Mouse (Mus musculus): Measurements from ENCODE around the gene Tdgf1.

Gene Tdgf1

DNA sequence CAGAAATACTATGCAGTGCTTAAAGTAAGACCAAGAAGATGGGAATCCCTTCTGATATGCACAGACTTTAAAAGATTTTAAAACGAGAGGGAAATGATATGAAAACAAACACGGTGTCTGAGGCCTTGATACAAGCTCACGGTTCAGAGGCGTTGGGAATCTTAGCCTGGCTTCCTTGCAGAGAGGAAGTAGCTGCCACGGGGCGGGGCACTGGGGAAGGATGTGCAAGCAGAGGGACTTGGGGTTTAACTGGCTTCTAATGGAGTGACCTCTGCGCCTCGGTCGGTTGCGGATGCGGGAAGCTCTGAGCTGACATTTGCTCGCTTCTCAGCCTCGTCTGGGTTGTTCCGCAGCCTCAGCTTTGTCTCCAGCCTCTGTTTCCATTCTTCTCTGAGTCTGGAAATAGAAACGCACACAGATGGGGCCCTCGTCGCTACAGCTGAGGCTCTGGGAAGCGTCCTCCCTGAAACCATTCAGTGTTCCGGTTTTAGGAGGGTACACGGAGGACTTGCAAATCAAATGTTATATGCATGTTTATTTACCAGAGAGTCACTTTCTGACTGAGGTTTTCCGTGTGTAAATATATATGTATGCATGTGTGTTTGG is 31.2 kb downstream of the Tdgf1 start:
- no peak for DNase-seq (ENCODE audit: extremely low spot score, low spot score)

DNA sequence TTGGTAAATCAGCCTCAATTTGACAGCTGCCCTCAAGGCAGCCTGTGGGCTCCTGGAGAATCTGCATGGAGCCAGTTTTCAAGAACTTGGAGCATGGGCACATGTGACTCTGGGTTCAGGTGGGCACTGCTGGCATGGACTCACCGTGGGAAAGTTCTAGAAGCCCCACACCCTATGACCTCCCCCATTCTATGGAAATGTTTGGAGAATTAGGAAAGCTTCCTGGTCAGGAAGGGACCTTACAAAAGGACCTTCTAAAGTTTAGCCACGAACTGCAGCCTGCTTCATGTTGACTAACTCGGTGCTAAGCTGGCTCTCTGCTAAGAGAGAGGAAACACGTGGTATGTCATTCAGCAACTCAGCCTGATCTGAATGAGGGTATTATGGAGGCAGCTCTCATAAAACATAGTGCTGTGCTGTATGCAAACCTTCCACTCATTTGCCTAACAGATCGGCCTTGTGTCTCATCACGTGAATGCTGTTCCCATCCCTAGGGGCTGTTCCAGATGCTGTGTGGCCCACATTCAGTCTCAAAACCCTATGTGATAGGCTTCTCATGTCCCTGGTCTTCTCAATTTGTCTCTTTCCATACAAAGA is 36.5 kb downstream of the Tdgf1 start:
- no peak for DNase-seq (ENCODE audit: extremely low spot score, low spot score)

GRCm38 (mm10) chr9:110908631-110909016 is 37.3 kb downstream of the Tdgf1 start:
- DNase-seq (ENCODE audit: extremely low spot score, low spot score), result no peak

GRCm38 (mm10) chr9:110907838-110908630 is 37.9 kb downstream of the Tdgf1 start:
- DNase-seq (ENCODE audit: extremely low spot score, low spot score), result no peak

DNA sequence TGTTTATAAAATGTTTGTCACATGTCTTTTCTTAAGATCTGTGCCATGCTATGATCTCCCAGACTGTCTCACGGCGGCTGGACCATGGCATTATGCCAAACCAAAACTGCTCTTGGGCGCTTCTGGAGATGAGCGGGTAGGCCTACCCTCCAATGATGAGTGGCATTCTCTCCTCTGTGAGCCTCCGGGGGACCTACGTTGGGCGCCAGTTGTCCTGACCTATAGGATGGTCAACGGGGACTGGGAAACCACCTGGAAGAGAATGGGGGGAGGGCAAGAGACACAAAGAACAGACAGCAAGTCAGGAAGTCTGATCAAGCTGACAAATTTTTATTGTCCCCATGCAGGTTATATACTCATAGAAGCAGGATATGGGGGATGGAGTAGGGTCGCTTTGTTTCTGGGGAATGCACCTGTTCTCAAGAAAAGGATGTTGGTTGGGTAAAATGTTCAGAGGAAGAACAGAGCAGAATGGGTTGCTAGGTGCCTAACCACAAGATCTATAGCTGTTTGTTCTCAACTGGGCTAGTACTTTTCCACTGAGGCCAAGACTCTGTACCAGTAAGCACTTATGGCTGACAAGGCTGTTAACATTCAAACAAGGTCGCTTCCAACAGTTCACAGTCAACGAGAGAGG is 38.6 kb downstream of the Tdgf1 start:
- no peak for DNase-seq (ENCODE audit: extremely low spot score, low spot score)

DNA sequence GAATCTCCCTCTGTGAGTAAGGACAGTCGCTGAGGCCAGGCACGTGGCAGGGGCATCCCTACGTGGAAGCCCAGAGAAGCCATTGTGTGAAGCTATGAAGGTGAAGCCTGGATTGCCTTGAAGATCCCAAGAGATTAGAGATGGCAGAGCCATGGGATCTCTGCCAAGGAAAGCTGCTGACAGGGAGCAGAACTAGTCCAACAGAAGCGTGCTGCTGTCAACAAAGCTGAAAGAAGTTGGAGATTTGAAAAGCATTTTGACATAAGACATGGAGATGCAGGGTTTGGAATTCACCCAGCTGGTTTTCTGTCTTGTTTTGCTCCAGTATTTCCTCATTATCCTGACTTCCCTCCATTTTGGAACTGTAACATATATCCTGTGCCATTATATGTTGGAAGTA is 43.7 kb downstream of the Tdgf1 start:
- no peak for DNase-seq (ENCODE audit: extremely low spot score, low spot score)

- DNase-seq (ENCODE audit: extremely low spot score, low spot score), result no peak
Observed at GRCm38 (mm10) chr9:110901204-110901603, 44.8 kb downstream of the Tdgf1 start.

DNA sequence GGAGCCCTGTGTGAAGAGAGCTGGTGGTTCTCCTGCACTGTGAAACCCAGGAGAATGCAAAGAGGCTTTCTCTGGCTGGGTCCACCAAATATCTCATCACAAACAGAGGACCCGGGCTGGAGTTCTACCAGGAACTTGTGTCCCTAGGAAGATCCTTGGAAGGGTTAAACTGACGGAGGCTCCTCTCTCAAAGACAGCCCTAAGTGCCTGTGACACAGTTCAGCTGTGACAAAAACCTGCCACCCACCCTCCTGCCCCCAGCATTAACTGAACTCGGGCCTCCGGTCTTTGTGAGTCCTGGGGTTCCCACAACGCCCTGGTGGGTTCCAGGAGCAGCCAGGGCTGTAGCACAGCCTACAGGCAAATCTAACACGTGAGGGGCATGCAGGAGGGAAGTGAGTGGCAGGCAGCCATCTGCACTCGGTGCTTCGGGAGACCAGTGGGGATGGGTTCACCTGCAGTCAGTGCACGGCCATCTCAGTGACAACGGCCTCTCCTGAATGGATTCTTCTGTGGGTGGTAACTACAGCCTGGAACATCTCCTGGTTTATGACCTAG is 46.4 kb downstream of the Tdgf1 start:
- no peak for DNase-seq (ENCODE audit: extremely low spot score, low spot score)

DNA sequence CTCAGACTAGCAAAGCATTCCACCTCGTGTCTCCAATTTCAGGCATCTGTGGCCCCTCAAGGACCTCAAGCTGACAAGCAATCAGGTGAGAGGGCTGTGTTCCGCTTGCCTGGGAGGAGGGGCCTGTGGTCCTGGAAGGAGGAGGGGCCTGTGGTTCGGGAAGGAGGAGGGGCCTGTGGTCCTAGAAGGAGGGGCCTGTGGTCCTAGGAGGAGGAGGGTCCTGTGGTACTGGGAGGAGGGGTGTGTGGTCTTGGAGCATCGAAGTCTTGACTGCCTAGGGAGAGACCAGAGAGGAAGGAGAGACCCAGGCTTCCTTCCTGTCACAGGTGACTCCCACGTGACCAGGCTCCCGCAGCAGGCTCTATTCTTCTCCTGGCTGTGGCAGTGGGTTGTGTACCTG is 49.4 kb downstream of the Tdgf1 start:
- DNase-seq (ENCODE audit: extremely low spot score, low spot score), result no peak

GRCm38 (mm10) chr9:110895994-110896393 is 50.0 kb downstream of the Tdgf1 start:
- DNase-seq (ENCODE audit: extremely low spot score, low spot score), result no peak

DNA sequence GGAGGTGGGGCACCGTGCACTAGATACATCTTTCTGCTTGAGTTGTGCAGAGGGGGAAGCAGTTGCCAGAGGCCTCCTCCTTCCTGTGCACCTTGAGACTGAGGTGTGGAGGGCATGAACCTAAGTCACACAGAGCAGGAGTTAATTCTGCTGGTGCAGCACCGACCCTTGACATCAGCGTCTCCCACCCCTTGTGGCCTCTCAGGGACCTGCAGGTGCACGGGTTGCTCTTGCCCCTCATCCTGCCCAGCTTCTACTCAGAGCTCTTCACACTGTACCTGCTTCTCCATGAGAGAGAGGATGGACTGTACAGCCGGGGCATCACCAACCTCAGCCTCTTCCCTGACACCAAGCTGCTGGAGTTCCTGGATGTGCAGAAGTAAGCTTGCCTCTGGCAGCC is 50.5 kb downstream of the Tdgf1 start:
- no peak for DNase-seq (ENCODE audit: extremely low spot score, low spot score)

- DNase-seq (ENCODE audit: extremely low spot score, low spot score), result no peak
Observed at GRCm38 (mm10) chr9:110893429-110893828, 52.5 kb downstream of the Tdgf1 start.

DNA sequence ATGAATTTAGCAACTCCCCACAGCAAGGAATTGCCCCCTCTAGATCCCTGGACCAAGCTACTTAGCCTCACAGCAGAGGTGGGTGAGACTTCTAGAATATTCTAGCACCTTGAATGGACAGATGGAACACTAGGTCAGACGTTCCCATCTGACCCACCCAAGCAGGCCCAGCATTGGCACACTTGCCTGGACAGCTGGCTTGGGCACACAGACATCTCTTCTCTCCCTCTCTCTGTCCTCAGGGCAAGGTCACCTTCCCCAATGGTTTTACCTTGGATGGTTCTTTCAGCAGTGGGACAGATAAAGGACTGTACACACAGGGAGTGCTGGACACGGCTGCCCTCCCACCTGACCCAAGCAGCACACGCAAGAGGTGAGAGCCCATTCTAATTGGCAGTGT is 53.4 kb downstream of the Tdgf1 start:
- no peak for DNase-seq (ENCODE audit: extremely low spot score, low spot score)

GRCm38 (mm10) chr9:110891077-110891828 is 54.7 kb downstream of the Tdgf1 start:
- DNase-seq (ENCODE audit: extremely low spot score, low spot score), result no peak

DNA sequence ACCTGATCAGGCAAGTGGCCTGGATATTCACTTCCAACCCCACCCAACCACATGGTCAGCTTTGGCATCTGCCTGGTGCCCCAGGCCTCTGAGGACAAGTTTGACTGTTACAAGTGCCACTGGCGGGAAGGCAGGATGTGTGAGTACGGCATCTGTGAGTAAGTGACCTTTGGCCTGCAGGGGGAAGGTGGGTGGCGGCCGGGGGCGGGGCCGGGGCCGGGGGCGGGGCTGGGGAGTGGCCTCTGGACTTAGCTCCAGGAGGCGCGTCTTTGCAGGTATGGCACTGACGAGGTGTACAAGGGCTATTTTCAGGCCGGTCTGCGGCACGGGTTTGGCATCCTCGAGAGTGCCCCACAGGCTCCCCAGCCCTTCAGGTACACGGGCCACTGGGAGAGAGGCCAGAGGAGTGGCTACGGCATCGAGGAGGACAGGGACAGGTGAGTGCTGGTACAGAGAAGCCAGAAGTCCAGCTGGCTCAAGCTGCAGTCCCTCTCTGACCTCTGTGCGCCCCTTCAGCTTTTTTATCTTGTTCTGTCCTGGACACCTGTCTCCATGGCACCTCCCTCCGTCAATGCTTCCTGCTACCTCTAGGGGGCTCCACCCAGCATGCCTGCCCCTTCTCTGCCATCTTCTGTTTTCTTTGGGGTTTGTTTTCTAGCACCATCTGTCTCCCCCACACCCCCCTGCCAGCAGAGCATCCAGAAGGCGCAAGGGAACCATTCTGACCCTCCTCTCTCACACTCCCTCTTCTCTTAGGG is 55.8 kb downstream of the Tdgf1 start:
- no peak for DNase-seq (ENCODE audit: extremely low spot score, low spot score)

All from neural tube, embryonic 10.5 days (tissue).